In the genomic region with DNA sequence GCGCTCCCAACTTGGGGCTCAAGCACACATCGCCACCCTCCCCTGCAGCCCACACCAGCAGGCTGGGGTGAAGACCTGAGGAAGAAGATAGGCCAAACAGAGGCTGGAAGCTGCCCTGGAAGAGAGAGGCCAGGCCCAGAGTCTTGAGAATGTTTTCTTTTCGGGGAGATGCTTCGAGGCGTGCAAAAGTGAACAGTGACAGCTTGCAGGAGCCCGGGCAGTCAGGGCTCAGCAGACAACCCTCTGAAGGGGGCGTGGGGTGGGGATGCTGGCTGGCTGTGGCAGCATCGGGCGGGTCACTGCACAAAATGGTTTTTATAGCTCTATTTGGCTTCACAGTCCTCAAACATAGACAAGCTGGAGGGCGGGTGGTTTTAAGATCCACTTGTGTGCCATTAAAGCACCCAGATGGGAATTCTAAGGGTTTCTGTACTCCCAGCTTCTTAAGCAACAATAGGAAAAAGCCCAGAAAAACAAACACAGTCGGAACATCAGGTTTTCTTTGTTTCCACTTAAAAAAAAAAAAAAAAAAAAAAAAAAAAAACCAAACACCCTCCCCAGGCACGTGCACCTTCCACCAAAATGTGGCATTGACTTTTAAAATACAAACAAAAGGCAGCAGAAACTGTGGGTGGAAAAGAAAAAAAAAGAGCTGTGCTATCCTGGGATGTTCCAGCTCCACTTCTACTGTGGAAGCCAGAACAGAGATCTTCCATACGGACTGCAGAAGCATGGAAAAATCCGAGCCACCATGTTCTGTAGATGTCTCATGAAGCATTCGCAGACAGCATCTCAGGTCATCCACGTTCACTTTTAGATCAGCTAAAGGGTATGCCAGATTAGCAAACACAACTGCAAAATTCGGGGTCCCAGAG, we compare ENCODE assay signal across 8 mouse cellular contexts.
DNase-seq lines count a peak whose midpoint lies in the region; TF ChIP-seq lines count a peak whose summit lies in the region.

No protein-coding gene starts in this region.

- no peak for TF ChIP-seq POLR2A in cerebellum, adult 2 months (IDR thresholded peaks at IDR 0.05; ENCODE audit: borderline replicate concordance, insufficient read depth, low read length)
- TF ChIP-seq POLR2A in lung, adult 2 months (IDR thresholded peaks at IDR 0.05; ENCODE audit: borderline replicate concordance, extremely low read depth, low read depth, low read length) = no peak

- no peak overlapping the region for H3K27ac ChIP-seq in cerebellum, adult 2 months (ENCODE audit: insufficient read depth, low read length)

- no peaks in the 10 kb centered on the region for H3K27me3 ChIP-seq in cerebellum, adult 2 months (ENCODE audit: control insufficient read depth, insufficient read depth, low read length)

- DNase-seq in cerebellum, adult 2 months = no peak
- no peak for DNase-seq in cerebellum, postnatal 36 days
- DNase-seq in kidney, postnatal 4 days = peak; percentile 54 to 71
- no peak for DNase-seq in kidney, adult 18-20 months
- DNase-seq in lung, adult 2 months = peak; percentile 67
- DNase-seq in retina, postnatal 1 day = peak; percentile 57
- no peak for DNase-seq in right cerebral cortex, adult 2 months (ENCODE audit: low spot score in 2 of 2)
- DNase-seq in urinary bladder, postnatal 25 days (ENCODE audit: low spot score) = no peak

- 42% methylated on average over 17 of the region's 17 CpGs for whole genome bisulfite sequencing in cerebellum, adult 2 months
- 49% methylated on average over 17 of the region's 17 CpGs for WGBS in lung, adult 2 months

- no peaks in the 10 kb centered on the region; the same call in none of the 2 replicates for H3K4me1 ChIP-seq in cerebellum, adult 2 months (ENCODE audit: control insufficient read depth, insufficient read depth, low read length)
- peaks cover 21% of the 10 kb centered on the region for H3K4me1 ChIP-seq in lung, adult 2 months (ENCODE audit: control insufficient read depth, insufficient read depth, low read length)

- peak overlapping the region; percentile 9 for H3K4me3 ChIP-seq in cerebellum, adult 2 months (replicated peaks; ENCODE audit: insufficient read depth, low read depth, low read length)
- no peak overlapping the region for H3K4me3 ChIP-seq in lung, adult 2 months (replicated peaks; ENCODE audit: extremely low read depth, low read depth, low read length)

- TF ChIP-seq CTCF in cerebellum, adult 2 months (IDR thresholded peaks at IDR 0.05; ENCODE audit: borderline replicate concordance, insufficient read depth, low read depth, low read length) = no peak
- TF ChIP-seq CTCF in lung, adult 2 months (IDR thresholded peaks at IDR 0.05; ENCODE audit: insufficient read depth, low read length) = no peak

Comparison
In these comparisons a context has a peak if more than half of its experiments do, and no peak if none do; other contexts are left out.
1. DNase-seq: peak in kidney, postnatal 4 days (2 of 2), lung, adult 2 months (single experiment) and retina, postnatal 1 day (single experiment); none in cerebellum, adult 2 months (0 of 2), cerebellum, postnatal 36 days (0 of 2), kidney, adult 18-20 months (single experiment), right cerebral cortex, adult 2 months (0 of 2) and urinary bladder, postnatal 25 days (single experiment).